Mouse (Mus musculus) C2C12 (cell line): Measurements from ENCODE around the gene Dusp22.

Source experiments
- CTCF ChIP-seq: IDR thresholded peaks from one replicate; pipeline ENCODE4 v1.5.1; 2011; ENCODE audit not compliant: control insufficient read depth, insufficient read depth, insufficient read length
- USF1 ChIP-seq: IDR thresholded peaks from one replicate; pipeline ENCODE4 v1.6.1; 2011; ENCODE audit warnings: low read depth, mild to moderate bottlenecking, control low read depth, moderate library complexity

GRCm38 (mm10) chr13:30747504-30747903 is 87.7 kb downstream of the Dusp22 start:
- TF ChIP-seq CTCF = no peak
- TF ChIP-seq USF1 = no peak
